22 mouse cellular contexts compared by ENCODE assay signal in genomic region chr1:73184477-73184876, GRCm38 (mm10).
DNase-seq lines count a peak whose midpoint lies in the region; ATAC-seq and TF ChIP-seq lines count a peak whose summit lies in the region.
"Had no signal": no experiment of that assay in that cellular context is flagged by ENCODE, and none has a peak within 500 bp of the region (broad histone marks: within the 10 kb centered on the region; RNA-seq: fewer than 3 reads in every experiment).

No protein-coding gene starts in this region.

- no peak for TF ChIP-seq EP300 in stomach, postnatal 0 days (optimal IDR thresholded peaks at IDR 0.05)

- DNase-seq in stomach, postnatal 0 days (ENCODE audit: low spot score), result no peak
- peak; percentile 10 for DNase-seq in skeletal muscle tissue, adult 2 months (ENCODE audit: low read depth, low spot score)
- DNase-seq: adrenal gland, adult 2 months; adrenal gland, postnatal 10 days; adrenal gland, postnatal 25 days; cerebellum, adult 11 months; cerebellum, adult 18-20 months; cerebellum, adult 8-10 months; cerebellum, adult 9-11 months; cerebellum, postnatal 14 days; cerebellum, postnatal 36 days; embryo, embryonic 11 days had no signal

- TF ChIP-seq CTCF in stomach, postnatal 0 days (IDR thresholded peaks at IDR 0.05; ENCODE audit: low read depth), result no peak

- WGBS in stomach, embryonic 14.5 days, result 48% methylated on average over 6 of the region's 6 CpGs
- WGBS in stomach, postnatal 0 days, result 47% methylated on average over 6 of the region's 6 CpGs
- WGBS in stomach, embryonic 15.5 days, result 48% methylated on average over 6 of the region's 6 CpGs

- no peak overlapping the region for H3K4me2 ChIP-seq in stomach, embryonic 14.5 days (replicated peaks; ENCODE audit: low read depth, low read length)
- H3K4me2 ChIP-seq in stomach, postnatal 0 days (replicated peaks; ENCODE audit: low read depth), result no peak overlapping the region
- H3K4me2 ChIP-seq in stomach, embryonic 15.5 days, result no peak overlapping the region
- H3K4me2 ChIP-seq: embryonic facial prominence, embryonic 13.5 days; embryonic facial prominence, embryonic 15.5 days; forebrain, embryonic 12.5 days had no signal

- no peaks in the 10 kb centered on the region for H3K27me3 ChIP-seq in stomach, embryonic 14.5 days (ENCODE audit: control insufficient read depth, insufficient read depth, low read length)
- H3K27me3 ChIP-seq in stomach, postnatal 0 days (ENCODE audit: control insufficient read depth, insufficient read depth, low read length), result no peaks in the 10 kb centered on the region
- no peaks in the 10 kb centered on the region for H3K27me3 ChIP-seq in stomach, embryonic 15.5 days (replicated peaks)
- H3K27me3 ChIP-seq: embryonic facial prominence, embryonic 13.5 days; embryonic facial prominence, embryonic 15.5 days; forebrain, embryonic 12.5 days had no signal

- no peak overlapping the region for H3K4me3 ChIP-seq in stomach, embryonic 14.5 days (ENCODE audit: low read depth, low read length)
- no peak overlapping the region for H3K4me3 ChIP-seq in stomach, postnatal 0 days (ENCODE audit: low read depth, low read length)
- H3K4me3 ChIP-seq in stomach, embryonic 15.5 days (replicated peaks), result no peak overlapping the region
- H3K4me3 ChIP-seq: embryonic facial prominence, embryonic 13.5 days; embryonic facial prominence, embryonic 15.5 days; erythroblast, embryonic 14.5 days; forebrain, embryonic 10.5 days; forebrain, embryonic 12.5 days had no signal

- H3K9me3 ChIP-seq in stomach, embryonic 14.5 days (ENCODE audit: control insufficient read depth, low read depth, low read length), result no peaks in the 10 kb centered on the region
- no peaks in the 10 kb centered on the region for H3K9me3 ChIP-seq in stomach, postnatal 0 days (ENCODE audit: control insufficient read depth, low read length)
- H3K9me3 ChIP-seq in stomach, embryonic 15.5 days, result no peaks in the 10 kb centered on the region
- H3K9me3 ChIP-seq: embryonic facial prominence, embryonic 13.5 days; embryonic facial prominence, embryonic 15.5 days; forebrain, embryonic 10.5 days; forebrain, embryonic 12.5 days had no signal

- no peaks in the 10 kb centered on the region for H3K36me3 ChIP-seq in stomach, embryonic 14.5 days (ENCODE audit: control insufficient read depth, insufficient read depth, low read length)
- H3K36me3 ChIP-seq in stomach, postnatal 0 days (ENCODE audit: control insufficient read depth, insufficient read depth, low read length), result no peaks in the 10 kb centered on the region
- no peaks in the 10 kb centered on the region for H3K36me3 ChIP-seq in stomach, embryonic 15.5 days
- H3K36me3 ChIP-seq: embryonic facial prominence, embryonic 13.5 days; embryonic facial prominence, embryonic 15.5 days; forebrain, embryonic 10.5 days; forebrain, embryonic 12.5 days had no signal

- H3K9ac ChIP-seq in stomach, embryonic 14.5 days (replicated peaks; ENCODE audit: low read depth, low read length), result no peak overlapping the region
- no peak overlapping the region for H3K9ac ChIP-seq in stomach, postnatal 0 days (ENCODE audit: low read length)
- no peak overlapping the region for H3K9ac ChIP-seq in stomach, embryonic 15.5 days
- H3K9ac ChIP-seq: embryonic facial prominence, embryonic 13.5 days; embryonic facial prominence, embryonic 15.5 days; forebrain, embryonic 12.5 days had no signal

- 0 out of 2 replicates have a peak, but pooled peaks cover 2% of the 10 kb centered on the region for H3K4me1 ChIP-seq in stomach, embryonic 14.5 days (ENCODE audit: control insufficient read depth, insufficient read depth, low read length)
- no peaks in the 10 kb centered on the region for H3K4me1 ChIP-seq in stomach, postnatal 0 days (replicated peaks; ENCODE audit: control insufficient read depth, insufficient read depth)
- H3K4me1 ChIP-seq in stomach, embryonic 15.5 days, result no peaks in the 10 kb centered on the region
- H3K4me1 ChIP-seq: embryonic facial prominence, embryonic 13.5 days; embryonic facial prominence, embryonic 15.5 days; forebrain, embryonic 12.5 days had no signal

- peak overlapping the region; percentile 0; the same call in 1 of the 2 replicates for H3K27ac ChIP-seq in stomach, embryonic 14.5 days (ENCODE audit: low read length)
- H3K27ac ChIP-seq in stomach, postnatal 0 days (replicated peaks), result no peak overlapping the region
- peak overlapping the region; percentile 61; the same call in 1 of the 2 replicates for H3K27ac ChIP-seq in stomach, embryonic 15.5 days
- H3K27ac ChIP-seq: embryonic facial prominence, embryonic 13.5 days; embryonic facial prominence, embryonic 15.5 days; forebrain, embryonic 10.5 days; forebrain, embryonic 12.5 days had no signal

- no peak for ATAC-seq in stomach, embryonic 14.5 days (ENCODE audit: insufficient number of reproducible peaks, insufficient read depth, low FRiP score, low read depth)
- ATAC-seq in stomach, postnatal 0 days (ENCODE audit: low FRiP score, low TSS enrichment), result no peak
- ATAC-seq in stomach, embryonic 15.5 days (ENCODE audit: insufficient read depth, low FRiP score, low read depth), result no peak
- ATAC-seq in inflammation-experienced regulatory T-cells, adult 6 months, result no peak
- ATAC-seq in frontal cortex, adult (ENCODE audit: low TSS enrichment), result no peak
- ATAC-seq: forebrain, embryonic 14.5 days had no signal
